Mouse (Mus musculus) small intestine, adult 2 months (tissue): ENCODE measurements around the gene Acot6.

Source experiments
- CTCF ChIP-seq: fragments of 200-500 bp; IDR thresholded peaks from 2 replicates; pipeline ENCODE4 v1.5.1; 2012; ENCODE audit warnings: low read depth, mild to moderate bottlenecking, control low read depth, inconsistent platforms, low read length, moderate library complexity, mixed read lengths; ENCODE audit not compliant: insufficient replicate concordance, insufficient read length; ENCODE audit errors: extremely low read depth
- POLR2A ChIP-seq: fragments of 200-500 bp; IDR thresholded peaks from 2 replicates; pipeline ENCODE4 v1.6.1; 2012; ENCODE audit warnings: low read depth, mild to moderate bottlenecking, control low read depth, inconsistent platforms, low read length, moderate library complexity

DNA sequence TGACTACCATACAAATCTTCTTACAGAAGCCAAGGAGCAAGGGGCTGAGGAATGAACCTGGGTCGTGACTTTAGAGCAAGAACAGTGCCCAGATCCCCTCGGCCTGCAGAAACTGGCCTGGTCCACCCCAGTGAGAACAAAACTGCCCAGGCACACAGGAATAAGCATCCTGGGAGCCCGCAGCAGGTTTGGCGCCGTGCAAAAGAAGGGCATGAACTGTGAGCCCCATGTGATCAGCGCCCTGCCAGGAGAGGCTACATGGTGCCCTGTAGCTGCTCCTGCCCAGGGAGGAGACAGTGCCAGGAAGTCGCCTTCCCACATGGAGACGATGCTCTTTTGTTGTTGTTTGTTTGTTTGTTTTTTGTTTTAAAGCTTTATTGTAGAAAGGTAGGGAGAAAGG is 35.8 kb upstream of the Acot6 start:
- no peak for TF ChIP-seq CTCF
- TF ChIP-seq POLR2A, result no peak
